Comparison of ENCODE assay signal across 13 mouse cellular contexts in the genomic region with DNA sequence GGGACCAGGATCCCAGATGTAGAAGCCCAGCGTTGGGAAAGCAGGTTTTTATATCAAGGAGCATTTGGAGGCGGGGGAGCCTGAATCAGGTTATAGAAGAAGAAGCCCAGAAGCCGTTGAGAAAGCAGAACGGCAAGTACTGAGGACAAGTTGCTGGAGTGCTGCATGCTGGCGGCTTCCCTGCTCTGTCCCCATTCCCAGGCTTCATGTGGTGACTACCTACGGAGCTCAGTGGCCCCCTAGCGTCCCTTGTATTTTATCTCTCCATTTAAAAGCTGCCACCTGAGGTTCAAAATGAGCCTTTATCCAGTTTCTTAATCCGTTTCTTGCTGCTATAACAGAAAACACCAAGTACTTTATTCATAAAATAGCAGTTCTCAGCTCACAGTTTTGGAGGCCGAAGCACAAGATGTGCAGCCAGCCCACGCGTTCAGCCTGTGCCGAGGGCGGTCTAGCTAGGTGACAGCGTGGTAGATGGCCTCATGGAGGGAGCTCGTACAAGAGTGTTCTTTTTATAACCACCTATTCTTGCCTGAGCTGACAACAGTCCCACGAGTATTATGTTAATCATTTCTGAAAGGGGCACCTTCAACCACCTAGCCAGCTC. TPM values are rescaled to one million over a fixed set of nuclear protein-coding genes. Genes with fewer than 3 reads are reported as not detected.
DNase-seq lines count a peak whose midpoint lies in the region; ATAC-seq and TF ChIP-seq lines count a peak whose summit lies in the region.
"Had no signal": no experiment of that assay in that cellular context is flagged by ENCODE, and none has a peak within 500 bp of the region (broad histone marks: within the 10 kb centered on the region; RNA-seq: fewer than 3 reads in every experiment).

No protein-coding gene starts in this region.

- peaks cover 15% of the 10 kb centered on the region for H3K79me2 ChIP-seq in CH12.LX (replicated peaks; ENCODE audit: control insufficient read depth, extremely low read depth, insufficient read depth, poor library complexity, severe bottlenecking)

- no peaks in the 10 kb centered on the region for H3K36me3 ChIP-seq in forebrain, postnatal 0 days (ENCODE audit: insufficient read depth)
- no peaks in the 10 kb centered on the region for H3K36me3 ChIP-seq in forebrain, embryonic 12.5 days (replicated peaks)
- H3K36me3 ChIP-seq in CH12.LX (replicated peaks in 1 of 2; ENCODE audit: control insufficient read depth in 1 of 2, insufficient read depth in 1 of 2, low read length in 1 of 2), result peaks cover 0 to 2% of the 10 kb centered on the region in 2 experiments
- H3K36me3 ChIP-seq in neural tube, embryonic 15.5 days, result no peaks in the 10 kb centered on the region

- no peaks in the 10 kb centered on the region for H3K27me3 ChIP-seq in forebrain, postnatal 0 days (ENCODE audit: insufficient read depth, low read length)
- 0 out of 2 replicates have a peak, but pooled peaks cover 3% of the 10 kb centered on the region for H3K27me3 ChIP-seq in forebrain, embryonic 12.5 days
- H3K27me3 ChIP-seq in CH12.LX (replicated peaks), result no peaks in the 10 kb centered on the region
- H3K27me3 ChIP-seq in neural tube, embryonic 15.5 days (replicated peaks), result no peaks in the 10 kb centered on the region
- H3K27me3 ChIP-seq: Patski had no signal

- DNase-seq in forebrain, postnatal 0 days, result no peak
- peak; percentile 33 for DNase-seq in left cerebral cortex, adult 11 months (ENCODE audit: low spot score)
- DNase-seq in left cerebral cortex, postnatal 4 days, result no peak
- peak; percentile 55 for DNase-seq in CH12.LX (ENCODE audit: extremely low read depth)
- no peak for DNase-seq in brain, embryonic 14.5 days (ENCODE audit: low read depth)
- no peak for DNase-seq in layer of hippocampus, postnatal 25 days (ENCODE audit: extremely low spot score in 1 of 2, low spot score in 1 of 2)
- DNase-seq: adrenal gland, postnatal 10 days; cerebellum, adult 8-10 months; retina, postnatal 1 day had no signal

- H3K4me3 ChIP-seq in forebrain, postnatal 0 days (ENCODE audit: low read depth, low read length), result no peak overlapping the region
- H3K4me3 ChIP-seq in forebrain, embryonic 12.5 days (replicated peaks), result no peak overlapping the region
- peak overlapping the region in 1 of 3 experiments; percentile 14 for H3K4me3 ChIP-seq in CH12.LX (replicated peaks in 1 of 3; ENCODE audit: low read depth in 2 of 3, low read length in 2 of 3, poor library complexity in 1 of 3)
- H3K4me3 ChIP-seq in neural tube, embryonic 15.5 days (replicated peaks), result no peak overlapping the region

- TF ChIP-seq POLR2A in CH12.LX (IDR thresholded peaks at IDR 0.05; ENCODE audit: low read depth, low read length), result no peak
- no peak for TF ChIP-seq POLR2A in brain, embryonic 14.5 days (IDR thresholded peaks at IDR 0.05; ENCODE audit: borderline replicate concordance, extremely low read depth, insufficient read depth, insufficient read length, poor library complexity, severe bottlenecking)

- H3K4me2 ChIP-seq in forebrain, postnatal 0 days (ENCODE audit: low read depth), result no peak overlapping the region
- H3K4me2 ChIP-seq in forebrain, embryonic 12.5 days, result no peak overlapping the region
- H3K4me2 ChIP-seq in CH12.LX (ENCODE audit: insufficient read depth, low read depth, poor library complexity, severe bottlenecking), result peak overlapping the region; percentile 86
- no peak overlapping the region for H3K4me2 ChIP-seq in neural tube, embryonic 15.5 days

- no peak for ATAC-seq in forebrain, postnatal 0 days
- no peak for ATAC-seq in forebrain, embryonic 12.5 days (ENCODE audit: low FRiP score)
- ATAC-seq in neural tube, embryonic 15.5 days (ENCODE audit: low FRiP score), result no peak
- ATAC-seq: forebrain, embryonic 16.5 days; Patski had no signal

- peak; percentile 7; the same call in 1 of the 2 replicates for TF ChIP-seq EP300 in CH12.LX (IDR thresholded peaks at IDR 0.05; ENCODE audit: low read length)

- no peaks in the 10 kb centered on the region for H3K9me3 ChIP-seq in forebrain, postnatal 0 days (ENCODE audit: low read length)
- H3K9me3 ChIP-seq in forebrain, embryonic 12.5 days, result no peaks in the 10 kb centered on the region
- H3K9me3 ChIP-seq in CH12.LX (replicated peaks; ENCODE audit: low read length), result no peaks in the 10 kb centered on the region
- no peaks in the 10 kb centered on the region for H3K9me3 ChIP-seq in neural tube, embryonic 15.5 days (replicated peaks)

- TF ChIP-seq CTCF in forebrain, postnatal 0 days (IDR thresholded peaks at IDR 0.05; ENCODE audit: low read depth), result peak; percentile 13; the same call in 1 of the 2 replicates
- TF ChIP-seq CTCF in CH12.LX (conservative IDR thresholded peaks at IDR 0.05 in 1 of 2, IDR thresholded peaks at IDR 0.05 in 1 of 2; ENCODE audit: low read depth in 2 of 2, low read length in 2 of 2), result peak in 1 of 2 experiments; percentile 75; a peak in 3 of 4 replicates
- peak; percentile 19; the same call in 1 of the 2 replicates for TF ChIP-seq CTCF in brain, embryonic 14.5 days (IDR thresholded peaks at IDR 0.05; ENCODE audit: borderline replicate concordance, extremely low read depth, insufficient read depth, insufficient read length)

- intact Hi-C loops in left cerebral cortex, postnatal 4 days (cut with DNase I), result no loop called here

- H3K27ac ChIP-seq in forebrain, postnatal 0 days (ENCODE audit: low read depth, low read length), result no peak overlapping the region
- no peak overlapping the region for H3K27ac ChIP-seq in forebrain, embryonic 12.5 days
- no peak overlapping the region for H3K27ac ChIP-seq in CH12.LX (ENCODE audit: insufficient read depth, low read depth)
- no peak overlapping the region for H3K27ac ChIP-seq in neural tube, embryonic 15.5 days (replicated peaks)

- TF ChIP-seq RAD21 in CH12.LX (IDR thresholded peaks at IDR 0.05; ENCODE audit: low read depth, low read length), result peak; percentile 66

- dilution Hi-C loops in CH12.LX (cut with MboI; ENCODE audit: extremely low pct_ligation_motif_present, extremely low pct_unique_long_range_greater_than_20kb, low sequenced_read_pairs), result no loop called here

- H3K9ac ChIP-seq in forebrain, postnatal 0 days, result no peak overlapping the region
- no peak overlapping the region for H3K9ac ChIP-seq in forebrain, embryonic 12.5 days
- H3K9ac ChIP-seq in CH12.LX (ENCODE audit: insufficient read depth, low read depth), result peak overlapping the region; percentile 28; the same call in 1 of the 2 replicates
- no peak overlapping the region for H3K9ac ChIP-seq in neural tube, embryonic 15.5 days (replicated peaks)

- H3K4me1 ChIP-seq in forebrain, postnatal 0 days (ENCODE audit: insufficient read depth), result no peaks in the 10 kb centered on the region
- peaks cover 14% of the 10 kb centered on the region for H3K4me1 ChIP-seq in forebrain, embryonic 12.5 days
- H3K4me1 ChIP-seq in CH12.LX (ENCODE audit: control insufficient read depth in 1 of 2, insufficient read depth in 2 of 2), result peaks cover 34 to 74% of the 10 kb centered on the region in 2 experiments
- H3K4me1 ChIP-seq in neural tube, embryonic 15.5 days, result peaks cover 8% of the 10 kb centered on the region; the same call in 1 of the 2 replicates

- 67% methylated on average over 16 of the region's 16 CpGs for WGBS in forebrain, postnatal 0 days
- 72% methylated on average over 16 of the region's 16 CpGs for WGBS in forebrain, embryonic 12.5 days
- WGBS in neural tube, embryonic 15.5 days, result 73% methylated on average over 16 of the region's 16 CpGs

- in situ Hi-C loops in CH12.LX (cut with MboI; ENCODE audit: low pct_ligation_motif_present, low pct_unique_long_range_greater_than_20kb, low sequenced_read_pairs), result no loop called here

TF ChIP-seq in CH12.LX, 34 proteins besides CTCF, POLR2A, EP300 and RAD21 (continues in another document):
- TF ChIP-seq MYC (IDR thresholded peaks at IDR 0.05; ENCODE audit: low read depth, low read length) (no peak), ZC3H11A (IDR thresholded peaks at IDR 0.05; ENCODE audit: low read depth, low read length) (0 out of 2 replicates have a peak, but pooled peaks have one; percentile 14), CHD1 (IDR thresholded peaks at IDR 0.05; ENCODE audit: low read depth, low read length) (no peak), ZNF384 (IDR thresholded peaks at IDR 0.05; ENCODE audit: low read depth, low read length) (no peak), KAT2A (IDR thresholded peaks at IDR 0.05; ENCODE audit: insufficient replicate concordance, low read length) (0 out of 2 replicates have a peak, but pooled peaks have one; percentile 29), NELFE (IDR thresholded peaks at IDR 0.05; ENCODE audit: low read depth, low read length) (no peak), SMC3 (IDR thresholded peaks at IDR 0.05; ENCODE audit: low read depth, low read length) (peak; percentile 70), USF2 (conservative IDR thresholded peaks at IDR 0.05; ENCODE audit: low read depth, low read length) (no peak), BHLHE40 (IDR thresholded peaks at IDR 0.05; ENCODE audit: low read depth, low read length) (peak; percentile 30; the same call in 1 of the 2 replicates), MAX (IDR thresholded peaks at IDR 0.05; ENCODE audit: low read length) (no peak; the same call in 1 of the 2 replicates), MEF2A (IDR thresholded peaks at IDR 0.05; ENCODE audit: borderline replicate concordance, low read depth, low read length) (no peak; the same call in 1 of the 2 replicates), SIN3A (IDR thresholded peaks at IDR 0.05; ENCODE audit: low read length) (no peak; the same call in 1 of the 2 replicates), USF1 (IDR thresholded peaks at IDR 0.05; ENCODE audit: low read depth, low read length) (no peak), E2F4 (IDR thresholded peaks at IDR 0.05; ENCODE audit: insufficient replicate concordance, low read depth, low read length) (no peak), UBTF (IDR thresholded peaks at IDR 0.05; ENCODE audit: low read depth, low read length) (0 out of 2 replicates have a peak, but pooled peaks have one; percentile 17), JUN (IDR thresholded peaks at IDR 0.05; ENCODE audit: insufficient read depth, low read depth, low read length) (no peak), NRF1 (IDR thresholded peaks at IDR 0.05; ENCODE audit: low read depth, low read length) (peak; percentile 14; the same call in 1 of the 2 replicates), MXI1 (IDR thresholded peaks at IDR 0.05; ENCODE audit: low read depth, low read length) (peak; percentile 75)

RNA-seq across cellular contexts. Expression of a gene that starts 54.2 kb away (rescaled TPM):
- 16.5 and 20.5 TPM in 2 replicates for total RNA-seq in forebrain, postnatal 0 days (2014; rRNA removed)
- polyA plus RNA-seq in forebrain, postnatal 0 days (2015; fragmentation: Nextera tagmentation; extraction: Ambion mirVana), result 7.8 and 10.6 TPM in 2 replicates
- 15.7 and 17.5 TPM in 2 replicates for polyA plus RNA-seq in forebrain, embryonic 12.5 days (2016; fragmentation: Nextera tagmentation; extraction: Ambion mirVana)
- 10 to 100 TPM; 24.8 to 27.6 TPM for total RNA-seq in left cerebral cortex, postnatal 4 days (2021)
- total RNA-seq in CH12.LX (2012; rRNA removed) (15.5 and 16.7 TPM in 2 replicates), CH12.LX (2014; rRNA removed) (7.3 and 7.6 TPM in 2 replicates)
- polyA plus RNA-seq in CH12.LX (2012; ENCODE audit: insufficient read length, low read depth), result 18.4 and 18.6 TPM in 2 replicates
- polyA plus RNA-seq in brain, embryonic 14.5 days (2012; rRNA removed), result 13.5 and 16.9 TPM in 2 replicates
- polyA plus RNA-seq in neural tube, embryonic 15.5 days (2015; fragmentation: Nextera tagmentation; extraction: Ambion mirVana), result 9.7 and 11.2 TPM in 2 replicates
- 10 to 100 TPM; 83.0 to 89.6 TPM for total RNA-seq in layer of hippocampus, postnatal 25 days (2021)

Comparison
In these comparisons a context has a peak if more than half of its experiments do, and no peak if none do; other contexts are left out.
1. DNase-seq: peak in left cerebral cortex, adult 11 months (single experiment) and CH12.LX (single experiment); none in forebrain, postnatal 0 days (single experiment), left cerebral cortex, postnatal 4 days (single experiment), brain, embryonic 14.5 days (single experiment) and layer of hippocampus, postnatal 25 days (0 of 2).